Mouse (Mus musculus): ENCODE results near the gene Htra1. TPM values are rescaled to one million over a fixed set of nuclear protein-coding genes. Genes with fewer than 3 reads are reported as not detected.

Gene Htra1
- polyA plus RNA-seq, 1 experiment from 2014 or later, result 2.1 TPM

GRCm38 (mm10) chr7:130903505-130904074 lies 32.3 kb upstream of the Htra1 start:
- H3K4me3 ChIP-seq, result no peak overlapping the region
- 92% methylated on average over 16 of the region's 16 CpGs for WGBS
- no peak overlapping the region for H3K27ac ChIP-seq (replicated peaks)
- H3K9me3 ChIP-seq (replicated peaks), result no peaks in the 10 kb centered on the region
- H3K4me1 ChIP-seq, result no peaks in the 10 kb centered on the region
- H3K27me3 ChIP-seq (ENCODE audit: low read depth, poor library complexity, severe bottlenecking), result no peaks in the 10 kb centered on the region
- peaks cover 73% of the 10 kb centered on the region for H3K36me3 ChIP-seq
- DNase-seq (ENCODE audit: low spot score), result no peak

- H3K27ac ChIP-seq (replicated peaks), result no peak overlapping the region
- H3K4me1 ChIP-seq, result no peaks in the 10 kb centered on the region
- H3K4me3 ChIP-seq, result no peak overlapping the region
- H3K9me3 ChIP-seq (replicated peaks), result no peaks in the 10 kb centered on the region
- DNase-seq (ENCODE audit: low spot score), result no peak
- no peaks in the 10 kb centered on the region for H3K27me3 ChIP-seq (ENCODE audit: low read depth, poor library complexity, severe bottlenecking)
- peaks cover 75% of the 10 kb centered on the region for H3K36me3 ChIP-seq
- WGBS, result 92% methylated on average over 13 of the region's 13 CpGs
Measured at GRCm38 (mm10) chr7:130904571-130905365, 31.1 kb upstream of the Htra1 start.

- DNase-seq (ENCODE audit: low spot score), result no peak
- Histone ChIP-seq H3K4me1 (no peaks in the 10 kb centered on the region), H3K36me3 (peaks cover 65% of the 10 kb centered on the region), H3K27me3 (ENCODE audit: low read depth, poor library complexity, severe bottlenecking) (no peaks in the 10 kb centered on the region), H3K9me3 (replicated peaks) (no peaks in the 10 kb centered on the region), H3K27ac (replicated peaks) (no peak overlapping the region), H3K4me3 (no peak overlapping the region)
- 93% methylated on average over 14 of the region's 14 CpGs for WGBS
Measured at GRCm38 (mm10) chr7:130910841-130911240, 25.1 kb upstream of the Htra1 start.

GRCm38 (mm10) chr7:130914693-130915363 lies 21.1 kb upstream of the Htra1 start:
- 70% methylated on average over 5 of the region's 5 CpGs for WGBS
- Histone ChIP-seq H3K9me3 (replicated peaks) (no peaks in the 10 kb centered on the region), H3K4me1 (no peaks in the 10 kb centered on the region), H3K36me3 (peaks cover 36% of the 10 kb centered on the region), H3K27me3 (ENCODE audit: low read depth, poor library complexity, severe bottlenecking) (no peaks in the 10 kb centered on the region), H3K4me3 (no peak overlapping the region), H3K27ac (replicated peaks) (no peak overlapping the region)
- no peak for DNase-seq (ENCODE audit: low spot score)

GRCm38 (mm10) chr7:130918260-130918659 lies 17.7 kb upstream of the Htra1 start:
- H3K9me3 ChIP-seq (replicated peaks), result no peaks in the 10 kb centered on the region
- H3K4me3 ChIP-seq, result no peak overlapping the region
- peaks cover 12% of the 10 kb centered on the region for H3K36me3 ChIP-seq
- H3K27ac ChIP-seq (replicated peaks), result no peak overlapping the region
- no peak for DNase-seq (ENCODE audit: low spot score)
- 71% methylated on average over 2 of the region's 2 CpGs for WGBS
- H3K4me1 ChIP-seq, result no peaks in the 10 kb centered on the region
- H3K27me3 ChIP-seq (ENCODE audit: low read depth, poor library complexity, severe bottlenecking), result no peaks in the 10 kb centered on the region

GRCm38 (mm10) chr7:130922981-130923731 lies 12.8 kb upstream of the Htra1 start:
- no peak overlapping the region for H3K27ac ChIP-seq (replicated peaks)
- H3K4me1 ChIP-seq, result no peaks in the 10 kb centered on the region
- no peak overlapping the region for H3K4me3 ChIP-seq
- no peaks in the 10 kb centered on the region for H3K36me3 ChIP-seq
- no peak for DNase-seq (ENCODE audit: low spot score)
- no peaks in the 10 kb centered on the region for H3K27me3 ChIP-seq (ENCODE audit: low read depth, poor library complexity, severe bottlenecking)
- no peaks in the 10 kb centered on the region for H3K9me3 ChIP-seq (replicated peaks)
- WGBS, result 77% methylated on average over 13 of the region's 13 CpGs

GRCm38 (mm10) chr7:130930401-130930800 lies 5.5 kb upstream of the Htra1 start:
- no peak overlapping the region for H3K4me3 ChIP-seq
- WGBS, result 67% methylated on average over 3 of the region's 3 CpGs
- H3K36me3 ChIP-seq, result no peaks in the 10 kb centered on the region
- peaks cover 30% of the 10 kb centered on the region for H3K27me3 ChIP-seq (ENCODE audit: low read depth, poor library complexity, severe bottlenecking)
- H3K4me1 ChIP-seq, result peaks cover 2% of the 10 kb centered on the region
- no peak overlapping the region for H3K27ac ChIP-seq (replicated peaks)
- no peaks in the 10 kb centered on the region for H3K9me3 ChIP-seq (replicated peaks)
- no peak for DNase-seq (ENCODE audit: low spot score)

- Histone ChIP-seq H3K4me3 (no peak overlapping the region), H3K27me3 (ENCODE audit: low read depth, poor library complexity, severe bottlenecking) (peaks cover 55% of the 10 kb centered on the region), H3K4me1 (peaks cover 17% of the 10 kb centered on the region), H3K9me3 (replicated peaks) (no peaks in the 10 kb centered on the region), H3K27ac (replicated peaks) (no peak overlapping the region), H3K36me3 (no peaks in the 10 kb centered on the region)
- 88% methylated on average over 9 of the region's 9 CpGs for WGBS
- no peak for DNase-seq (ENCODE audit: low spot score)
Measured at GRCm38 (mm10) chr7:130932921-130933320, 3.0 kb upstream of the Htra1 start.

GRCm38 (mm10) chr7:130934654-130935053 lies 1.3 kb upstream of the Htra1 start:
- DNase-seq (ENCODE audit: low spot score), result no peak
- no peaks in the 10 kb centered on the region for H3K36me3 ChIP-seq
- peaks cover 72% of the 10 kb centered on the region for H3K27me3 ChIP-seq (ENCODE audit: low read depth, poor library complexity, severe bottlenecking)
- H3K4me3 ChIP-seq, result no peak overlapping the region
- H3K4me1 ChIP-seq, result peaks cover 17% of the 10 kb centered on the region
- H3K9me3 ChIP-seq (replicated peaks), result no peaks in the 10 kb centered on the region
- no peak overlapping the region for H3K27ac ChIP-seq (replicated peaks)
- WGBS, result 86% methylated on average over 4 of the region's 4 CpGs

- Histone ChIP-seq H3K4me1 (peaks cover 17% of the 10 kb centered on the region), H3K27ac (replicated peaks) (no peak overlapping the region), H3K4me3 (peak overlapping the region; percentile 59), H3K9me3 (replicated peaks) (no peaks in the 10 kb centered on the region), H3K36me3 (no peaks in the 10 kb centered on the region), H3K27me3 (ENCODE audit: low read depth, poor library complexity, severe bottlenecking) (peaks cover 80% of the 10 kb centered on the region)
- DNase-seq (ENCODE audit: low spot score), result no peak
- WGBS, result 11% methylated on average over 16 of the region's 16 CpGs
Measured at GRCm38 (mm10) chr7:130935421-130935792, 504 bp upstream of the Htra1 start.

- Histone ChIP-seq H3K4me3 (peak overlapping the region; percentile 59), H3K27me3 (ENCODE audit: low read depth, poor library complexity, severe bottlenecking) (peaks cover 80% of the 10 kb centered on the region), H3K4me1 (peaks cover 17% of the 10 kb centered on the region), H3K9me3 (replicated peaks) (no peaks in the 10 kb centered on the region), H3K36me3 (no peaks in the 10 kb centered on the region), H3K27ac (replicated peaks) (peak overlapping the region; percentile 55; the same call in 1 of the 2 replicates)
- under 1% methylated on average over 49 of the region's 49 CpGs for WGBS
- DNase-seq (ENCODE audit: low spot score), result no peak
Measured at GRCm38 (mm10) chr7:130936472-130936951, 601 bp downstream of the Htra1 start.

- H3K9me3 ChIP-seq (replicated peaks), result no peaks in the 10 kb centered on the region
- no peak overlapping the region for H3K4me3 ChIP-seq
- WGBS, result 32% methylated on average over 12 of the region's 12 CpGs
- no peaks in the 10 kb centered on the region for H3K36me3 ChIP-seq
- no peak overlapping the region for H3K27ac ChIP-seq (replicated peaks)
- peaks cover 80% of the 10 kb centered on the region for H3K27me3 ChIP-seq (ENCODE audit: low read depth, poor library complexity, severe bottlenecking)
- DNase-seq (ENCODE audit: low spot score), result no peak
- peaks cover 17% of the 10 kb centered on the region for H3K4me1 ChIP-seq
Measured at GRCm38 (mm10) chr7:130937266-130937841, 1.4 kb downstream of the Htra1 start.

Data from midbrain, embryonic 10.5 days (tissue).